Mouse (Mus musculus) liver, embryonic 13.5 days (tissue): ENCODE data around the gene Myh8. TPM values are rescaled to one million over a fixed set of nuclear protein-coding genes. Genes with fewer than 3 reads are reported as not detected.

Source experiments
- ATAC-seq: fragments of 200-750 bp; cut with Nextera tagmentation; 2 replicates; pipeline ENCODE4 v1.8.0; 2017; ENCODE audit warnings: low read depth, mild to moderate bottlenecking, moderate number of reproducible peaks, moderate library complexity
- DNase-seq: peaks from one replicate; pipeline ENCODE4 v3.0.0; 2022
- H3K27ac ChIP-seq: fragments of 300-500 bp; sonication (generic); 2 replicates; pipeline ENCODE4 v1.5.1; 2015; ENCODE audit warnings: moderate library complexity, mild to moderate bottlenecking, inconsistent platforms
- H3K27me3 ChIP-seq: fragments of 300-500 bp; sonication (generic); 2 replicates; pipeline ENCODE4 v1.6.1; 2015; ENCODE audit warnings: mild to moderate bottlenecking, inconsistent platforms
- H3K36me3 ChIP-seq: fragments of 300-500 bp; sonication (generic); 2 replicates; pipeline ENCODE4 v1.6.1; 2015; ENCODE audit warnings: mild to moderate bottlenecking, inconsistent platforms
- H3K4me1 ChIP-seq: fragments of 300-500 bp; sonication (generic); replicated peaks from 2 replicates; pipeline ENCODE4 v1.6.1; 2015; ENCODE audit warnings: inconsistent platforms
- H3K4me2 ChIP-seq: fragments of 300-500 bp; sonication (generic); 2 replicates; pipeline ENCODE4 v1.6.1; 2015; ENCODE audit warnings: inconsistent platforms, mild to moderate bottlenecking, moderate library complexity
- H3K4me3 ChIP-seq: fragments of 300-500 bp; sonication (generic); replicated peaks from 2 replicates; pipeline ENCODE4 v1.5.1; 2015; ENCODE audit warnings: mild to moderate bottlenecking, inconsistent platforms
- H3K9ac ChIP-seq: fragments of 300-500 bp; sonication (generic); 2 replicates; pipeline ENCODE4 v1.6.1; 2015; ENCODE audit warnings: mild to moderate bottlenecking, inconsistent platforms
- H3K9me3 ChIP-seq: fragments of 300-500 bp; sonication (generic); replicated peaks from 2 replicates; pipeline ENCODE4 v1.6.1; 2016; ENCODE audit warnings: inconsistent platforms
- WGBS: fragments of 180-500 bp; shearing (Covaris S2); methylation state at CpG from one replicate; pipeline ENCODE4 v1.1.7; 2015; ENCODE audit not compliant: insufficient replicate concordance; 5-methylcytosine and 5-hydroxymethylcytosine counted together
- polyA plus RNA-seq: library from polyadenylated mRNA; unstranded; fragments of >200 nt; fragmentation: Nextera tagmentation; extraction: Ambion mirVana; gene quantifications from 2 replicates; pipeline ENCODE4 v1.2.1, GENCODE M21; 2015

The Myh8 gene
- polyA plus RNA-seq, result 0.67 and 0.88 TPM in 2 replicates

DNA sequence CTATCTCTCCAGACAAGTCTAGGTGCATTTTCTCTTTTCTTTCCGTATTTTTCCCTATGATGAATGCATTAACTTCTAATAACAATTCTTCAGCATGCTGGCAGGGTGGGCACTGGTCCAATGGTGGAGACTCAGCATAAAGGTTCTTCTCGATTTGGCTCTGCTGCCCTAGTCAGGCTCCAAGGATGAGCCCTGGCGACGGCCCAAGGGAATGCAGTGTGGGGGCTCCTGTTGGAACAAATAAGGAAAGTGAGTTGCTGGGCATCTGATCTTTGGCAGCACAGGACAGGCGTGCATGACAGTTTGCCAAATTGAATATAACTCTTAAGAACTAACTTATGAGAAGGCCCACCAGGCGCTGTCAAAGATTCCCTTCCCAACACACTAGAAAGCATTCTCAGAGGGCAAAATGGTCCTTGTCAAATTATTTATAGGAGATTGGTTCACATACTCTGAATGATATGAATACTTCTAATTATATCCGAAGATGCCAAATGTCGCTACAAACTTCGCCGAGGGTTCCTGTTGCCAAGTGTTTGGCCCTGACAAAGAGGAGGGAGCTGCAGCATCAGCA is at the start of gene Myh8:
Myh8 (plus strand) TSS at position 524 of the 574 bp plus-strand sequence.
- DNase-seq (no peak), ATAC-seq (no peak)
- Histone ChIP-seq H3K36me3 (no peaks in the 10 kb centered on the region), H3K27me3 (no peaks in the 10 kb centered on the region), H3K4me1 (no peaks in the 10 kb centered on the region), H3K4me3 (no peak within 1 kb of the TSS), H3K4me2 (no peak within 1 kb of the TSS), H3K9ac (no peak within 1 kb of the TSS), H3K9me3 (no peaks in the 10 kb centered on the region), H3K27ac (no peak within 1 kb of the TSS)
- WGBS, result 70% methylated on average over 10 of the region's 10 CpGs

DNA sequence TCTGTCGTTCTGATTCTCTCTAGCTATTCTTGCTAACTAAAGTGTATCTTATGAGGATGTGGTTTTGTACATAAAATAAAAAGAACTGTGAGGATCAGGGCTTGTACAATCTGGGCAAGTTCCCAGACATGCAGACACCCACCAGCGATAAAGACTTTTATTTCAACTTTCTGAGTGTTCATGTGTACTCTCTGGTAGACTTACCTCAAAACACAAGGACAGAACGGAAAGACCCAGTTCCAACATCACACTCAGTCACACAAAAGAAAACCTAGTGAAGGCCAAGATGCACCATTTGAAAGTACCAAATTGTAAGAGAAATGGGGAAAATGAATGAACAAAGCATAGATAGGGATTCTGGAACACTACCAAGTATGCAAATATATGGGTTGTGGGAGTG is 48.2 kb upstream of the Myh8 start:
- Histone ChIP-seq H3K27ac (no peak overlapping the region), H3K9me3 (no peaks in the 10 kb centered on the region), H3K27me3 (no peaks in the 10 kb centered on the region), H3K9ac (no peak overlapping the region), H3K36me3 (no peaks in the 10 kb centered on the region), H3K4me2 (no peak overlapping the region), H3K4me1 (no peaks in the 10 kb centered on the region), H3K4me3 (no peak overlapping the region)
- no peak for ATAC-seq
- DNase-seq, result no peak
- WGBS, result 62% methylated on average over 3 of the region's 3 CpGs

DNA sequence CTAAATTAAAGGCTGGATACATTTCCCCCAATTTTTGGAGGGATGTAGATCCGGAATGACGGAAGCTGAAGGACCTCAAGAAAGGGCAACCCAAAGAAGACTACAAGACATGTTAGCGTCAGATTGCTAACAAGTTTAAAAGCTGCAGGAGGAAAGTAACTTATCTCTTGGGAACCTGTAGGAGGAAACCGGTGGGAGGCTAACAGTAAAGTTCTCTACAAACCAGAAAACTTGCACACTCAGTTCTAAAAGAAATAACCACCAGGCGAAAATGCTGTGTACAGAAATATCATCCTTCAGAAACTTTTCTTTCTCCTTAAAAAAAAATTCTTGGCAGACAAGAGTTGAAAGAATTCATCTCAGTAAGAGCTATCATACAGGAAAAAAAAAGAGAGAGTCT is 47.8 kb upstream of the Myh8 start:
- H3K4me2 ChIP-seq, result no peak overlapping the region
- DNase-seq, result no peak
- H3K9ac ChIP-seq, result no peak overlapping the region
- 62% methylated on average over 5 of the region's 5 CpGs for WGBS
- H3K27ac ChIP-seq, result no peak overlapping the region
- H3K27me3 ChIP-seq, result no peaks in the 10 kb centered on the region
- H3K4me1 ChIP-seq, result no peaks in the 10 kb centered on the region
- ATAC-seq, result no peak
- H3K36me3 ChIP-seq, result no peaks in the 10 kb centered on the region
- H3K4me3 ChIP-seq, result no peak overlapping the region
- H3K9me3 ChIP-seq, result no peaks in the 10 kb centered on the region

DNA sequence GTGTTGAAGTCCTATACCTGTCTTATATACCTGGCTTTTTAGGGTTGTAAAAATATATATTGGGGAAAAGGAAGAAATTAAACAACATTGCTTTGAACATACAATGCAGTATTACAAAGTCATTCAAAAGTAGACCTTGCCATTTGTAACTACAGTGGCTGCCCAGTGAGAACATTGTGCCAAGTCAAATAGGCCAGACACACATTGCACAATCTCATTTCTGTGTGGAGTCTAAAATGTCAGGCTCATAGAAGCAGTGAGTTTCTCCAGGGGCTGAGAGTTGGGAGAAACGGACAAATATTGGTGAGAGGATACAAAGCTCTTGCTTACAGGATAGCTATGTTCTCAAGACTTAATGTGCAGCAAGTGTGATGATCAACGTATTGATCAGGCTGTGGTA is 47.0 kb upstream of the Myh8 start:
- 53% methylated on average over 2 of the region's 2 CpGs for WGBS
- H3K9ac ChIP-seq, result no peak overlapping the region
- no peaks in the 10 kb centered on the region for H3K36me3 ChIP-seq
- H3K4me2 ChIP-seq, result no peak overlapping the region
- no peak overlapping the region for H3K4me3 ChIP-seq
- H3K27ac ChIP-seq, result no peak overlapping the region
- DNase-seq, result no peak
- H3K27me3 ChIP-seq, result no peaks in the 10 kb centered on the region
- H3K9me3 ChIP-seq, result no peaks in the 10 kb centered on the region
- H3K4me1 ChIP-seq, result no peaks in the 10 kb centered on the region
- ATAC-seq, result no peak

DNA sequence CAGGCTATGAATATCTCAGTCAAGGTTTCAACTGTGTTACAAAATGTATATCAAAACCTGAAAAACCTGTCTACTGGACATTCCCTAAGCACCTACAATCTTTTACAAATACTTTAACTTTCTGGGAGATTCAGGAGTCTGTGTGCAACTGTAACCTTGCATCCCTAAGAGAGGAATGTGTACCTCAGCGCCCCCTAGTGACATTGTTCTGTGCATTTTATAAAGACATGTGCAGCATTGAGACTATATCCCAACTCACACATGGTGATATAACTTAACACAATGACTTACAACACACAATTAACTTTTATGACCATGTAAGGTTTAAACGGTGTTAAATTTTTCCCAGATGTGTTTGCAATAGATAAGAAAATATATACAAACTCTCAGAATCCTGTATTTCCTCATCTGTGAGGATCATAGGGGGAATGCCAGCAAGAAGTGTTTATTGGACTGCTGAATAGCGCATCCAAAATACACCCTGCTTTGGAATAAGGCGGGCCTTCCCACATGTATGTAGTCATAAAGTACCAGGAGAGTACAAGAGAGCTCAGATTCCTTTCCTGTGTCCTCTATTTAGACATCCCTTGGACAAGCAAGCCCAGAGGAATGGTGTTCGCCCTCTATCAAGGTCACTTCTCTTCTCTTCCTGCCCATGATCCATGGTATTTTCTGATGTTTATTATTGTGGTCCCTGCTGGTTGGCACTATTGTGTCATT is 41.1 kb upstream of the Myh8 start:
- no peaks in the 10 kb centered on the region for H3K27me3 ChIP-seq
- H3K4me1 ChIP-seq, result no peaks in the 10 kb centered on the region
- H3K36me3 ChIP-seq, result no peaks in the 10 kb centered on the region
- H3K4me2 ChIP-seq, result no peak overlapping the region
- ATAC-seq (no peak), DNase-seq (no peak)
- WGBS, result 43% methylated on average over 5 of the region's 5 CpGs
- H3K9me3 ChIP-seq, result no peaks in the 10 kb centered on the region
- H3K27ac ChIP-seq, result no peak overlapping the region
- no peak overlapping the region for H3K4me3 ChIP-seq
- H3K9ac ChIP-seq, result no peak overlapping the region

DNA sequence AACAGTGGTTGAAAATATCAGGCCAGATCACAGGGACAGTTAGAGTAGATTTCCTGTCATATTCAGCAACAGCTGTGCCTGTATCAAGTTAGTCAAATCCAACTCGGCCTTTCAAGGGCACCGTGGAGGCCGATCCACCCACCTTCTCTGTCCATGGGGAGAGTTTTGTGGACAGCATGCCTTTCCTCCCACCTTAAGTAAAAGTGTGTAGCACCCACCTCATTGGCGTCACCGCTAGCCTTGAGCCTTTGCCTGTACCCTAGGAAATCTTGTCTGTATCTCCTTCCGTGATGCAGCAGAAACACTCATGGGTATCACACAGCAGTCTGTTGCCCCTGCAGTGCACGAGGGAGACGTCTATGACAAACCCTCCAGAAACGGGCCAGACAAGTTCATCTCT is 40.1 kb upstream of the Myh8 start:
- DNase-seq (no peak), ATAC-seq (no peak)
- WGBS, result 71% methylated on average over 9 of the region's 9 CpGs
- Histone ChIP-seq H3K27me3 (no peaks in the 10 kb centered on the region), H3K9ac (no peak overlapping the region), H3K36me3 (no peaks in the 10 kb centered on the region), H3K4me3 (no peak overlapping the region), H3K27ac (no peak overlapping the region), H3K4me1 (no peaks in the 10 kb centered on the region), H3K9me3 (no peaks in the 10 kb centered on the region), H3K4me2 (no peak overlapping the region)

DNA sequence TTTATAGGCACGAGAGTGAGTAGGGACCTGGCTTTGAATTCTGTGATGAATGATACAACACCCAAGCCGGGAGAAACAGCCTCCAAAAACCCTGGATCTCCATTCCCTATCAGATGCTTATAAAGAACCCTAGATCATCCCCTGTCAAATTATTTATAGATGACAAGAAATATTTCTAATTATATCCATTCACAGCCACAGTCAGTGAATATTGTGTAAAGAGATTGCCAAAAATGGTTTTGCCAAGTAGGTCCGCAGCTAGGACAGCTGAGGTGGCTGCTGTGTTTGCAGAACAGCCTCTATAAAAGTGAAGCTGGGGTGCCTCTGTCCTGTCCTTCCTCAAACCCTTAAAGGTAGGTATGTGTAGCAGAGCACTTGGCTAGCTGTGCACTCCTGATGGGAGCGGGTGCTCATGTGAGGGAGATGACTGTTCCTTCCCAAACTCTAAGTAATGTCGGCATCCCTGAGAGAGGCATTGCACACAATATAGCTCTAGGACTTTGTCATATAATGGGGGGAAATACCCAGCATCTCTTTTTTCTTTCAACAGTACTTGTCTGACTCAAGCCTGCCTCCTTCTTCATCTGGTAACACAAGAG is 39.3 kb upstream of the Myh8 start, which contains the start of gene Myh4:
Myh4 (plus strand) TSS at position 549 of the 599 bp plus-strand sequence.
- Histone ChIP-seq H3K4me3 (no peak within 1 kb of the TSS), H3K36me3 (no peaks in the 10 kb centered on the region), H3K27ac (no peak within 1 kb of the TSS), H3K4me2 (no peak within 1 kb of the TSS), H3K27me3 (no peaks in the 10 kb centered on the region), H3K9me3 (no peaks in the 10 kb centered on the region), H3K4me1 (no peaks in the 10 kb centered on the region), H3K9ac (no peak within 1 kb of the TSS)
- WGBS, result 66% methylated on average over 5 of the region's 5 CpGs
- DNase-seq (no peak), ATAC-seq (no peak)

DNA sequence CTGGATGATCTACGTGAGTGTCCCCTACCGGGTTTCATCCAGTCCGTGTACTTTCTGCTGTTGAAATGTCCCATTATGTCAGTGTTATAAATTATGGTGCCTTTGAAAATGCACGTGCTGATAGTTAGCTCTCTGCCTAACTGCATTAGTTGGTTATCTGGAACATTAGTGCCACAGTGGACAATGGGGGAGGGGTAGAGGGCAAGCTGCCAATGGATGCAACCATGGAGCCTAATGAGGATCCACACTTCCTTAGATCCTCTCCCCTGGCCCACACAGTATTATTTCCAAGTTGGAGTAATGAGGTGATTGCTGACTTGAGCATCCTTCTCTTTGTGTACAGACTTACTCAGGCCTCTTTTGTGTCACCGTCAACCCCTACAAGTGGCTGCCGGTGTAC is 35.9 kb upstream of the Myh8 start:
- Histone ChIP-seq H3K27me3 (no peaks in the 10 kb centered on the region), H3K4me1 (no peaks in the 10 kb centered on the region), H3K9ac (no peak overlapping the region), H3K27ac (no peak overlapping the region), H3K9me3 (no peaks in the 10 kb centered on the region), H3K4me2 (no peak overlapping the region), H3K4me3 (no peak overlapping the region), H3K36me3 (no peaks in the 10 kb centered on the region)
- no peak for ATAC-seq
- 74% methylated on average over 6 of the region's 6 CpGs for WGBS
- no peak for DNase-seq

DNA sequence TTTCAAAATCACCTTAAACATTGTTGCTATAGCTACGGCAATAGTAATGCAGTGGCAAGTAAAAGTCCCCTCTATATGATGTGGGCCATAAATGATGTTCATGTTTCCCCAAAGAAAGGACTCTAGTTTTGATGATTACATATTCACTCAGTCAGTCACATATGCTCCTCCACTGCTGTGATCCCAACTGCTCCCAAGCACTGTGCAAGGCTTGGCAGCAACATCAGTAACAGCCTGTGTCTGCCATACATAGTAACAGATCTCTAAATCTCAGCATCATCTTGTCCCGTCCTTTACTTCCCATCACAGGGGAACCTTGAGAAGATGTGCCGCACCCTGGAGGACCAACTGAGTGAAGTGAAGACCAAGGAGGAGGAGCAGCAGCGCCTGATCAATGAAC is 23.2 kb upstream of the Myh8 start:
- H3K4me1 ChIP-seq, result no peaks in the 10 kb centered on the region
- no peak overlapping the region for H3K27ac ChIP-seq
- no peak for ATAC-seq
- no peak overlapping the region for H3K4me3 ChIP-seq
- H3K4me2 ChIP-seq, result no peak overlapping the region
- 70% methylated on average over 4 of the region's 4 CpGs for WGBS
- H3K9me3 ChIP-seq, result no peaks in the 10 kb centered on the region
- no peak for DNase-seq
- H3K27me3 ChIP-seq, result no peaks in the 10 kb centered on the region
- no peak overlapping the region for H3K9ac ChIP-seq
- H3K36me3 ChIP-seq, result no peaks in the 10 kb centered on the region

DNA sequence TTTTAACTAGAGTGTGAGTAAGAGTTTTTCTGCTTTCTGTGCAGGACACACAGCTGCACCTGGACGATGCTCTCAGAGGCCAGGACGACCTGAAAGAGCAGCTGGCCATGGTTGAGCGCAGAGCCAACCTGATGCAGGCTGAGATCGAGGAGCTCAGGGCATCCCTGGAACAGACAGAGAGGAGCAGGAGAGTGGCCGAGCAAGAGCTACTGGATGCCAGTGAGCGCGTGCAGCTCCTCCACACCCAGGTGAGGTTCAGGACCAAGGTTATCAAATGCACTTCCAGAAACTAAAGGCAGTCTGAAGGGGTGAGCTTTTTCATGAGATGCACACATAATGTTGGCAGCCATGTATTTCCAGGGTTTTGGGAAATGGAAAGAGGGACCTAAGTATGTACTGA is 19.9 kb upstream of the Myh8 start:
- Histone ChIP-seq H3K4me1 (no peaks in the 10 kb centered on the region), H3K4me2 (no peak overlapping the region), H3K9me3 (no peaks in the 10 kb centered on the region), H3K27ac (no peak overlapping the region), H3K4me3 (no peak overlapping the region), H3K27me3 (no peaks in the 10 kb centered on the region), H3K9ac (no peak overlapping the region), H3K36me3 (no peaks in the 10 kb centered on the region)
- DNase-seq (no peak), ATAC-seq (no peak)
- WGBS, result 57% methylated on average over 7 of the region's 7 CpGs

DNA sequence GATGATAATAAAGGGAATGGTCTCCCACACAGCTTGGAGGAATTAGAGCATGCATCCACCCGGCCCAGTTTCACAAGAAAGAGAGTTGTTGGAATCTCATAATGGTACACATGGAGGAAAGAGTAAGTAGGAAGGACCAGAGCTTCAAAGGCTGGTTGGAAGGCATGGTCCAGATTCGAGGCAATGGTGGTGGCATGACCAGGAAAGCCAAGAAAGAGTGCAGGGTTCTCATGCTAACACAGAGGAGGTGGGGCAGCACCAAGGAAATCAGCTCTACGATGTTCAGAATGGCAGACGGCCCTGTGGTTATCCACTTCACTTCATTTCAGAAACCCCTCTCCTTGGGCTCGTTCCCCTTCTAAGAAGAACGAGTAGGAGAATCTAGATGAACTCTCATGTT is 16.0 kb upstream of the Myh8 start:
- WGBS, result 52% methylated on average over 6 of the region's 6 CpGs
- H3K4me3 ChIP-seq, result no peak overlapping the region

DNA sequence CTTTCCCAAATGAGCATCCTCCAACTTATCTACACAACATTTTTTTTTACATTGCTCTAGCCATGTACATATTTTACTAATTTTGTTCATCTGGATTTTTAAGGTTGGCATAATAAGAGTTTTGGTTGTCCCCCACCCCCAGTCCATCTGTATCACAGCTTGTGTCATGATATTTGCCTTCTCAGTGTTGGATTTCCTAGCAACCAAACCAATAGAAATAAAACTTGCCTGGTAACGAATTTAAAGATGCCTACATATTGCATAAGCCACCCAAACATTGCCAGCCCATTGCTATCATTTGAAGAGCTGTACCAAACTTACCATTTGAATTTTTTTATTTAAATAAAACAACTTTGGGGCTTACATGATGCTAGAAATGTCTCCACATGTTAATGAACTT is 16.5 kb downstream of the Myh8 start:
- Histone ChIP-seq H3K27ac (no peak overlapping the region), H3K9ac (no peak overlapping the region), H3K9me3 (peaks cover 5% of the 10 kb centered on the region; the same call in 1 of the 2 replicates), H3K4me3 (no peak overlapping the region), H3K4me1 (no peaks in the 10 kb centered on the region), H3K36me3 (no peaks in the 10 kb centered on the region), H3K27me3 (no peaks in the 10 kb centered on the region), H3K4me2 (no peak overlapping the region)
- 25% methylated on average over 1 of the region's 1 CpGs for WGBS
- DNase-seq (no peak), ATAC-seq (no peak)

More for the DNA sequence above, 16.0 kb upstream of the Myh8 start:
- H3K4me2 ChIP-seq, result no peak overlapping the region
- H3K4me1 ChIP-seq, result no peaks in the 10 kb centered on the region
- H3K27ac ChIP-seq, result no peak overlapping the region
- H3K9me3 ChIP-seq, result no peaks in the 10 kb centered on the region
- ATAC-seq (no peak), DNase-seq (no peak)
- H3K27me3 ChIP-seq, result no peaks in the 10 kb centered on the region
- no peaks in the 10 kb centered on the region for H3K36me3 ChIP-seq
- H3K9ac ChIP-seq, result no peak overlapping the region
